8 mouse cellular contexts compared by ENCODE assay signal in the genomic region with DNA sequence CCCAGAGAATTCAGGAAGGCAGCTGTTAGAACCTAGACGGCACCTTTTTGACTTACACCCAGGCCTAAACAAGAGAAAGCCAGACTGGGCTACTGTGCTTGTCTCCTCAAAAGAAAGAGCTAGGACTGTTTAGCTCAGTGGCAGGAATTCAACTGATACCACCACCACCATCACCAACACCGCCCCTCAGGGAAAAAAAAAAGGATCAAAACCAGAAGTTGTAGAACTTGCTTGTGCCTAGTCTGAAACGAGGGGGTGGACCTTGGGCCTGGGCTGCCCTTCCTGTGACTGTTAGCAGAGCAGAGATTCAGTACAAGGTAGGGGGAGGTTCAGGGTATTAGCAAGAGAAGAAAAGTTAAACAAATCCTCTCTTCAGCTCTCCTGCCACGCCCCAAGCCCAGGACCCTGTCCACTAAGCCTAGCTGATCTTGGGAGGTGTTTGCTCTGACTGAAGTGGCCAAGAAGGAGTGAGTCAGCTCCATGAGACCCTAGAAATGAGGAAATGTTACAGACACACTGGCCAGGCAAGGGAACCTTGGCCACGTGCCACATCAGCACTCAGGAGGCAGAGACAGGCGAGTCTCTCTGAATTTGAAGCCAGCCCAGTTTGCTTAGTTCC. TPM values are rescaled to one million over a fixed set of nuclear protein-coding genes. Genes with fewer than 3 reads are reported as not detected.
A peak's percentile ranks its signal among the peaks of the same experiment; 100 is the strongest.
DNase-seq lines count a peak whose midpoint lies in the region; ATAC-seq lines count a peak whose summit lies in the region.

No protein-coding gene starts in this region.

- peak overlapping the region; percentile 54 for H3K4me2 ChIP-seq in embryonic facial prominence, embryonic 14.5 days (ENCODE audit: low read depth, low read length)
- peak overlapping the region; percentile 74 for H3K4me2 ChIP-seq in hindbrain, embryonic 12.5 days (replicated peaks)
- peak overlapping the region; percentile 76 for H3K4me2 ChIP-seq in liver, embryonic 16.5 days (ENCODE audit: low read depth, low read length)
- peak overlapping the region; percentile 79 for H3K4me2 ChIP-seq in neural tube, embryonic 13.5 days

- DNase-seq in 3134 (ENCODE audit: extremely low read depth, insufficient read length, low spot score) (peak; percentile 46), A20 (ENCODE audit: low read depth, low spot score) (peak; percentile 37)
- peak; percentile 40 for DNase-seq in embryonic facial prominence, embryonic 14.5 days (ENCODE audit: low spot score)
- DNase-seq in thymus, postnatal 36 days: no peak
- no peak for DNase-seq in right cerebral cortex, postnatal 36 days (ENCODE audit: low spot score in 2 of 2)

- peak overlapping the region; percentile 72 for H3K4me3 ChIP-seq in embryonic facial prominence, embryonic 14.5 days (ENCODE audit: low read depth, low read length)
- peak overlapping the region; percentile 71 for H3K4me3 ChIP-seq in hindbrain, embryonic 12.5 days
- peak overlapping the region; percentile 68 for H3K4me3 ChIP-seq in liver, embryonic 16.5 days (ENCODE audit: low read depth, low read length)
- peak overlapping the region; percentile 84 for H3K4me3 ChIP-seq in neural tube, embryonic 13.5 days

- H3K27ac ChIP-seq in embryonic facial prominence, embryonic 14.5 days (replicated peaks; ENCODE audit: low read depth, low read length): peak overlapping the region; percentile 66
- H3K27ac ChIP-seq in hindbrain, embryonic 12.5 days: peak overlapping the region; percentile 78; the same call in 1 of the 2 replicates
- H3K27ac ChIP-seq in liver, embryonic 16.5 days (ENCODE audit: low read length): peak overlapping the region; percentile 62
- H3K27ac ChIP-seq in neural tube, embryonic 13.5 days (replicated peaks): peak overlapping the region; percentile 63; the same call in 1 of the 2 replicates

- 43% methylated on average over 6 of the region's 6 CpGs for WGBS in embryonic facial prominence, embryonic 14.5 days
- WGBS in hindbrain, embryonic 12.5 days: 55% methylated on average over 6 of the region's 6 CpGs
- 26% methylated on average over 6 of the region's 6 CpGs for WGBS in liver, embryonic 16.5 days (ENCODE audit: insufficient replicate concordance)
- WGBS in neural tube, embryonic 13.5 days: 50% methylated on average over 6 of the region's 6 CpGs

- ATAC-seq in embryonic facial prominence, embryonic 14.5 days (ENCODE audit: low read depth): peak; percentile 24; the same call in 1 of the 2 replicates
- peak; percentile 7; the same call in 1 of the 2 replicates for ATAC-seq in hindbrain, embryonic 12.5 days (ENCODE audit: low FRiP score)
- no peak for ATAC-seq in liver, embryonic 16.5 days (ENCODE audit: low read depth)
- ATAC-seq in neural tube, embryonic 13.5 days (ENCODE audit: low read depth): peak; percentile 4; the same call in 1 of the 2 replicates

- H3K27me3 ChIP-seq in embryonic facial prominence, embryonic 14.5 days (replicated peaks; ENCODE audit: control insufficient read depth, insufficient read depth, low read length): no peaks in the 10 kb centered on the region
- H3K27me3 ChIP-seq in hindbrain, embryonic 12.5 days: no peaks in the 10 kb centered on the region
- no peaks in the 10 kb centered on the region for H3K27me3 ChIP-seq in liver, embryonic 16.5 days (ENCODE audit: control insufficient read depth, insufficient read depth, low read depth, low read length)
- H3K27me3 ChIP-seq in neural tube, embryonic 13.5 days: no peaks in the 10 kb centered on the region

- H3K4me1 ChIP-seq in embryonic facial prominence, embryonic 14.5 days (ENCODE audit: control insufficient read depth, insufficient read depth, low read length): peaks cover 4% of the 10 kb centered on the region; the same call in 1 of the 2 replicates
- H3K4me1 ChIP-seq in hindbrain, embryonic 12.5 days: peaks cover 17% of the 10 kb centered on the region
- peaks cover 10% of the 10 kb centered on the region for H3K4me1 ChIP-seq in liver, embryonic 16.5 days (ENCODE audit: control insufficient read depth, low read depth, low read length)
- peaks cover 14% of the 10 kb centered on the region for H3K4me1 ChIP-seq in neural tube, embryonic 13.5 days (replicated peaks)

- no peaks in the 10 kb centered on the region for H3K9me3 ChIP-seq in embryonic facial prominence, embryonic 14.5 days (ENCODE audit: control insufficient read depth, low read length)
- no peaks in the 10 kb centered on the region for H3K9me3 ChIP-seq in hindbrain, embryonic 12.5 days (replicated peaks)
- no peaks in the 10 kb centered on the region for H3K9me3 ChIP-seq in liver, embryonic 16.5 days (replicated peaks; ENCODE audit: control insufficient read depth, low read length)
- no peaks in the 10 kb centered on the region for H3K9me3 ChIP-seq in neural tube, embryonic 13.5 days

- H3K36me3 ChIP-seq in embryonic facial prominence, embryonic 14.5 days (ENCODE audit: control insufficient read depth, insufficient read depth, low read length): peaks cover 19% of the 10 kb centered on the region
- H3K36me3 ChIP-seq in hindbrain, embryonic 12.5 days: peaks cover 27% of the 10 kb centered on the region
- H3K36me3 ChIP-seq in liver, embryonic 16.5 days (ENCODE audit: control insufficient read depth, insufficient read depth): peaks cover 2% of the 10 kb centered on the region; the same call in 1 of the 2 replicates
- peaks cover 26% of the 10 kb centered on the region for H3K36me3 ChIP-seq in neural tube, embryonic 13.5 days

- peak overlapping the region; percentile 88 for H3K9ac ChIP-seq in embryonic facial prominence, embryonic 14.5 days (ENCODE audit: low read depth, low read length)
- H3K9ac ChIP-seq in hindbrain, embryonic 12.5 days: peak overlapping the region; percentile 80
- peak overlapping the region; percentile 73 for H3K9ac ChIP-seq in liver, embryonic 16.5 days (ENCODE audit: low read depth, low read length)
- H3K9ac ChIP-seq in neural tube, embryonic 13.5 days: peak overlapping the region; percentile 92

RNA-seq across cellular contexts. Expression of gene Cstb, which starts 0.8 kb away (rescaled TPM):
- polyA plus RNA-seq in embryonic facial prominence, embryonic 14.5 days (2014; fragmentation: Nextera tagmentation; extraction: Ambion mirVana): 249 and 258 TPM in 2 replicates
- 127 and 138 TPM in 2 replicates for polyA plus RNA-seq in hindbrain, embryonic 12.5 days (2016; fragmentation: Nextera tagmentation; extraction: Ambion mirVana)
- polyA plus RNA-seq in liver, embryonic 16.5 days (2015; fragmentation: Nextera tagmentation; extraction: Ambion mirVana): 93.9 and 102 TPM in 2 replicates
- polyA plus RNA-seq in neural tube, embryonic 13.5 days (2015; fragmentation: Nextera tagmentation; extraction: Ambion mirVana): 107 and 115 TPM in 2 replicates

RNA-seq across cellular contexts. Expression of gene Rrp1, which starts 13.4 kb away (rescaled TPM):
- 204 and 237 TPM in 2 replicates for polyA plus RNA-seq in embryonic facial prominence, embryonic 14.5 days (2014; fragmentation: Nextera tagmentation; extraction: Ambion mirVana)
- polyA plus RNA-seq in hindbrain, embryonic 12.5 days (2016; fragmentation: Nextera tagmentation; extraction: Ambion mirVana): 339 and 343 TPM in 2 replicates
- polyA plus RNA-seq in liver, embryonic 16.5 days (2015; fragmentation: Nextera tagmentation; extraction: Ambion mirVana): 101 and 105 TPM in 2 replicates
- polyA plus RNA-seq in neural tube, embryonic 13.5 days (2015; fragmentation: Nextera tagmentation; extraction: Ambion mirVana): 365 and 462 TPM in 2 replicates

RNA-seq across cellular contexts. Expression of gene Pdxk, which starts 38.5 kb away (rescaled TPM):
- polyA plus RNA-seq in embryonic facial prominence, embryonic 14.5 days (2014; fragmentation: Nextera tagmentation; extraction: Ambion mirVana): 8.1 and 8.2 TPM in 2 replicates
- polyA plus RNA-seq in hindbrain, embryonic 12.5 days (2016; fragmentation: Nextera tagmentation; extraction: Ambion mirVana): 12.2 and 13.0 TPM in 2 replicates
- polyA plus RNA-seq in liver, embryonic 16.5 days (2015; fragmentation: Nextera tagmentation; extraction: Ambion mirVana): 5.4 and 6.4 TPM in 2 replicates
- polyA plus RNA-seq in neural tube, embryonic 13.5 days (2015; fragmentation: Nextera tagmentation; extraction: Ambion mirVana): 16.1 and 18.6 TPM in 2 replicates

Comparison
In these comparisons a context has a peak if more than half of its experiments do, and no peak if none do; other contexts are left out.
1. DNase-seq: peak in 3134 (single experiment), A20 (single experiment) and embryonic facial prominence, embryonic 14.5 days (single experiment); none in thymus, postnatal 36 days (0 of 2) and right cerebral cortex, postnatal 36 days (0 of 2).
2. Peak in every context shown above with its lines, with median percentiles within 50 percentile points of each other: H3K27ac ChIP-seq, H3K4me2 ChIP-seq, H3K4me3 ChIP-seq and H3K9ac ChIP-seq.